Mouse (Mus musculus) kidney, embryonic 14.5 days (tissue): ENCODE results near the gene Otop3. TPM values are rescaled to one million over a fixed set of nuclear protein-coding genes. Genes with fewer than 3 reads are reported as not detected.
A peak's percentile ranks its signal among the peaks of the same experiment; 100 is the strongest.

Source experiments
- ATAC-seq: fragments of 200-750 bp; cut with Nextera tagmentation; 2 replicates; pipeline ENCODE4 v1.8.0; 2017; ENCODE audit warnings: moderate number of reproducible peaks, mild to moderate bottlenecking, moderate TSS enrichment, moderate library complexity; ENCODE audit not compliant: low FRiP score, low TSS enrichment
- H3K27ac ChIP-seq: fragments of 300-500 bp; sonication (generic); 2 replicates; pipeline ENCODE4 v1.5.1; 2014; ENCODE audit warnings: low read depth, mild to moderate bottlenecking, low read length, moderate library complexity, mixed read lengths
- H3K27me3 ChIP-seq: fragments of 300-500 bp; sonication (generic); 2 replicates; pipeline ENCODE4 v1.6.1; 2014; ENCODE audit warnings: mild to moderate bottlenecking, low read length; ENCODE audit not compliant: control insufficient read depth, insufficient read depth
- H3K36me3 ChIP-seq: fragments of 300-500 bp; sonication (generic); 2 replicates; pipeline ENCODE4 v1.6.1; 2014; ENCODE audit warnings: low read length, mixed read lengths; ENCODE audit not compliant: control insufficient read depth, insufficient read depth
- H3K4me1 ChIP-seq: fragments of 300-500 bp; sonication (generic); 2 replicates; pipeline ENCODE4 v1.6.1; 2014; ENCODE audit warnings: low read length, mixed read lengths; ENCODE audit not compliant: control insufficient read depth, insufficient read depth
- H3K4me2 ChIP-seq: fragments of 300-500 bp; sonication (generic); replicated peaks from 2 replicates; pipeline ENCODE4 v1.6.1; 2014; ENCODE audit warnings: low read depth, mild to moderate bottlenecking, low read length
- H3K4me3 ChIP-seq: fragments of 300-500 bp; sonication (generic); 2 replicates; pipeline ENCODE4 v1.5.1; 2014; ENCODE audit warnings: mild to moderate bottlenecking, low read length
- H3K9ac ChIP-seq: fragments of 300-500 bp; sonication (generic); 2 replicates; pipeline ENCODE4 v1.6.1; 2014; ENCODE audit warnings: low read depth, mild to moderate bottlenecking, low read length, moderate library complexity
- H3K9me3 ChIP-seq: fragments of 300-500 bp; sonication (generic); 2 replicates; pipeline ENCODE4 v1.6.1; 2016; ENCODE audit warnings: low read length; ENCODE audit not compliant: control insufficient read depth
- WGBS: fragments of 180-500 bp; shearing (Covaris S2); extraction: QIAGEN DNeasy Blood & Tissue Kit; methylation state at CpG from one replicate; pipeline ENCODE4 v1.1.7; 2014; 5-methylcytosine and 5-hydroxymethylcytosine counted together
- polyA plus RNA-seq: library from polyadenylated mRNA; unstranded; fragments of >200 nt; fragmentation: Nextera tagmentation; extraction: Ambion mirVana; gene quantifications from 2 replicates; pipeline ENCODE4 v1.2.1, GENCODE M21; 2014

The Otop3 gene
- polyA plus RNA-seq, 1 experiment from 2014 or later = not detected

GRCm38 (mm10) chr11:115366039-115366705 lies 31.6 kb downstream of the Otop3 start:
- Histone ChIP-seq H3K4me1 (peaks cover 8% of the 10 kb centered on the region), H3K4me2 (0 out of 2 replicates have a peak overlapping the region, but pooled peaks have one; percentile 3), H3K4me3 (no peak overlapping the region; the same call in 1 of the 2 replicates), H3K27me3 (peaks cover 30% of the 10 kb centered on the region), H3K36me3 (no peaks in the 10 kb centered on the region), H3K9ac (no peak overlapping the region), H3K27ac (no peak overlapping the region), H3K9me3 (no peaks in the 10 kb centered on the region)
- 44% methylated on average over 7 of the region's 7 CpGs for WGBS
- peak; percentile 34; the same call in 1 of the 2 replicates for ATAC-seq

- Histone ChIP-seq H3K9me3 (no peaks in the 10 kb centered on the region), H3K9ac (peak overlapping the region; percentile 47), H3K27me3 (peaks cover 30% of the 10 kb centered on the region), H3K36me3 (no peaks in the 10 kb centered on the region), H3K27ac (no peak overlapping the region), H3K4me3 (peak overlapping the region; percentile 48), H3K4me1 (peaks cover 8% of the 10 kb centered on the region), H3K4me2 (peak overlapping the region; percentile 80)
- WGBS = 4% methylated on average over 28 of the region's 28 CpGs
- ATAC-seq = peak; percentile 25; the same call in 1 of the 2 replicates
These were observed 32.3 kb downstream of the Otop3 start for GRCm38 (mm10) chr11:115366706-115367394.

GRCm38 (mm10) chr11:115367395-115367944 lies 32.9 kb downstream of the Otop3 start, which contains the start of gene Hid1:
Hid1 (minus strand) TSS chr11:115367756.
- H3K9me3 ChIP-seq = no peaks in the 10 kb centered on the region
- peak within 1 kb of the TSS; percentile 47 for H3K9ac ChIP-seq
- H3K27me3 ChIP-seq = peaks cover 30% of the 10 kb centered on the region
- peak; percentile 76 for ATAC-seq
- WGBS = 1% methylated on average over 32 of the region's 39 CpGs
- H3K4me3 ChIP-seq = peak within 1 kb of the TSS; percentile 48
- H3K4me1 ChIP-seq = peaks cover 8% of the 10 kb centered on the region
- H3K4me2 ChIP-seq = peak within 1 kb of the TSS; percentile 80
- H3K36me3 ChIP-seq = no peaks in the 10 kb centered on the region
- no peak within 1 kb of the TSS for H3K27ac ChIP-seq

GRCm38 (mm10) chr11:115370368-115370767 lies 35.8 kb downstream of the Otop3 start:
- no peak for ATAC-seq
- 44% methylated on average over 7 of the region's 7 CpGs for WGBS

GRCm38 (mm10) chr11:115371354-115371753 lies 36.8 kb downstream of the Otop3 start:
- 66% methylated on average over 8 of the region's 8 CpGs for WGBS
- Histone ChIP-seq H3K4me3 (no peak overlapping the region), H3K27me3 (peaks cover 44% of the 10 kb centered on the region), H3K4me2 (no peak overlapping the region), H3K9me3 (no peaks in the 10 kb centered on the region), H3K36me3 (no peaks in the 10 kb centered on the region), H3K27ac (no peak overlapping the region; the same call in 1 of the 2 replicates), H3K4me1 (peaks cover 12% of the 10 kb centered on the region), H3K9ac (no peak overlapping the region)
- no peak for ATAC-seq

More at GRCm38 (mm10) chr11:115370368-115370767, 35.8 kb downstream of the Otop3 start:
- H3K27me3 ChIP-seq = peaks cover 45% of the 10 kb centered on the region
- H3K27ac ChIP-seq = no peak overlapping the region
- H3K4me2 ChIP-seq = no peak overlapping the region
- no peaks in the 10 kb centered on the region for H3K9me3 ChIP-seq
- H3K4me1 ChIP-seq = peaks cover 12% of the 10 kb centered on the region
- no peaks in the 10 kb centered on the region for H3K36me3 ChIP-seq
- H3K9ac ChIP-seq = no peak overlapping the region
- no peak overlapping the region for H3K4me3 ChIP-seq

GRCm38 (mm10) chr11:115372015-115372414 lies 37.5 kb downstream of the Otop3 start:
- Histone ChIP-seq H3K27me3 (peaks cover 38% of the 10 kb centered on the region), H3K27ac (no peak overlapping the region), H3K4me3 (no peak overlapping the region), H3K4me2 (no peak overlapping the region), H3K9ac (no peak overlapping the region), H3K36me3 (no peaks in the 10 kb centered on the region), H3K9me3 (no peaks in the 10 kb centered on the region), H3K4me1 (peaks cover 8% of the 10 kb centered on the region)
- no peak for ATAC-seq
- WGBS = 65% methylated on average over 1 of the region's 1 CpGs

- Histone ChIP-seq H3K27ac (no peak overlapping the region), H3K9ac (no peak overlapping the region), H3K4me3 (no peak overlapping the region), H3K9me3 (no peaks in the 10 kb centered on the region), H3K27me3 (peaks cover 31% of the 10 kb centered on the region), H3K4me1 (0 out of 2 replicates have a peak, but pooled peaks cover 5% of the 10 kb centered on the region), H3K4me2 (no peak overlapping the region), H3K36me3 (no peaks in the 10 kb centered on the region)
- WGBS = 46% methylated on average over 2 of the region's 2 CpGs
- no peak for ATAC-seq
These were observed 38.2 kb downstream of the Otop3 start for GRCm38 (mm10) chr11:115372737-115373136.

GRCm38 (mm10) chr11:115373805-115374694 lies 39.5 kb downstream of the Otop3 start:
- Histone ChIP-seq H3K4me2 (peak overlapping the region; percentile 43), H3K4me3 (peak overlapping the region; percentile 35), H3K27ac (no peak overlapping the region), H3K4me1 (0 out of 2 replicates have a peak, but pooled peaks cover 5% of the 10 kb centered on the region), H3K9me3 (no peaks in the 10 kb centered on the region), H3K9ac (peak overlapping the region; percentile 36; the same call in 1 of the 2 replicates), H3K36me3 (no peaks in the 10 kb centered on the region), H3K27me3 (peaks cover 21% of the 10 kb centered on the region)
- peak; percentile 45; the same call in 1 of the 2 replicates for ATAC-seq
- WGBS = 3% methylated on average over 30 of the region's 30 CpGs
